Mouse (Mus musculus) cerebellum, adult 18-20 months (tissue): ENCODE data around the gene Yeats2.
"Not testable (repeated sequence)": the region's sequence is repeated elsewhere in the genome, so short reads cannot be mapped to it uniquely, and the experiment has no call there.

Experiments
- DNase-seq, 2 experiments: peaks; one replicate each; pipeline ENCODE4 v3.0.0; 2021

Gene Yeats2

GRCm38 (mm10) chr16:20140772-20141531, at the start of gene Yeats2:
Gene Yeats2, plus strand, starts transcription at chr16:20141063.
- peak; percentile 75 to 89 for DNase-seq

- DNase-seq: peak in 1 of 2 experiments; percentile 14
These were observed 44.9 kb upstream of the Yeats2 start for GRCm38 (mm10) chr16:20095966-20096365.

GRCm38 (mm10) chr16:20097069-20097710, 43.7 kb upstream of the Yeats2 start, which contains the start of gene Klhl24:
Gene Klhl24, plus strand, starts transcription at chr16:20097542.
- DNase-seq: peak; percentile 92 to 96

- peak; percentile 89 to 92 for DNase-seq
These were observed 43.0 kb upstream of the Yeats2 start for GRCm38 (mm10) chr16:20097711-20098374.

GRCm38 (mm10) chr16:20098375-20098727, 42.5 kb upstream of the Yeats2 start:
- no peak for DNase-seq

GRCm38 (mm10) chr16:20098866-20099629, 41.8 kb upstream of the Yeats2 start:
- peak; percentile 19 to 29 for DNase-seq

GRCm38 (mm10) chr16:20106996-20107395, 33.9 kb upstream of the Yeats2 start:
- no peak for DNase-seq

- peak in 1 of 2 experiments; percentile 10 for DNase-seq
These were observed 31.9 kb upstream of the Yeats2 start for GRCm38 (mm10) chr16:20108961-20109360.

- no peak for DNase-seq
These were observed 28.2 kb upstream of the Yeats2 start for GRCm38 (mm10) chr16:20112649-20113048.

GRCm38 (mm10) chr16:20116069-20116468, 24.8 kb upstream of the Yeats2 start:
- no peak for DNase-seq

GRCm38 (mm10) chr16:20126319-20126883, 14.5 kb upstream of the Yeats2 start:
- DNase-seq: not testable (repeated sequence)

GRCm38 (mm10) chr16:20130397-20130796, 10.5 kb upstream of the Yeats2 start:
- no peak for DNase-seq

GRCm38 (mm10) chr16:20144568-20144967, 3.7 kb downstream of the Yeats2 start:
- DNase-seq: no peak

- DNase-seq: no peak
These were observed 11.1 kb downstream of the Yeats2 start for GRCm38 (mm10) chr16:20151991-20152390.

GRCm38 (mm10) chr16:20153742-20154141, 12.9 kb downstream of the Yeats2 start:
- DNase-seq: no peak

- DNase-seq: no peak
These were observed 19.3 kb downstream of the Yeats2 start for GRCm38 (mm10) chr16:20160130-20160529.

- no peak for DNase-seq
These were observed 28.2 kb downstream of the Yeats2 start for GRCm38 (mm10) chr16:20169071-20169470.

GRCm38 (mm10) chr16:20169471-20170106, 28.7 kb downstream of the Yeats2 start:
- no peak for DNase-seq

GRCm38 (mm10) chr16:20179406-20180175, 38.7 kb downstream of the Yeats2 start:
- no peak for DNase-seq

- peak; percentile 19 to 30 for DNase-seq
These were observed 44.5 kb downstream of the Yeats2 start for GRCm38 (mm10) chr16:20185368-20185767.
